In genomic region chr2:174473550-174473927, GRCm38 (mm10) we compare ENCODE assay signal across 8 mouse cellular contexts. TPM values are rescaled to one million over a fixed set of nuclear protein-coding genes. Genes with fewer than 3 reads are reported as not detected.
DNase-seq lines count a peak whose midpoint lies in the region; ATAC-seq and TF ChIP-seq lines count a peak whose summit lies in the region.

No protein-coding gene starts in this region.

- no peak for TF ChIP-seq EP300 in CH12.LX (IDR thresholded peaks at IDR 0.05; ENCODE audit: low read length)

- TF ChIP-seq RAD21 in CH12.LX (IDR thresholded peaks at IDR 0.05; ENCODE audit: low read depth, low read length), result no peak

- 83% methylated on average over 5 of the region's 5 CpGs for WGBS in heart, embryonic 10.5 days
- WGBS in forebrain, embryonic 14.5 days, result 83% methylated on average over 5 of the region's 5 CpGs
- WGBS in liver, embryonic 16.5 days (ENCODE audit: insufficient replicate concordance), result 85% methylated on average over 5 of the region's 5 CpGs

- dilution Hi-C loops in CH12.LX (cut with MboI; ENCODE audit: extremely low pct_ligation_motif_present, extremely low pct_unique_long_range_greater_than_20kb, low sequenced_read_pairs), result no loop called here

- H3K27me3 ChIP-seq in heart, embryonic 10.5 days (ENCODE audit: insufficient read depth, poor library complexity, severe bottlenecking), result 0 out of 2 replicates have a peak, but pooled peaks cover 4% of the 10 kb centered on the region
- H3K27me3 ChIP-seq in CH12.LX (replicated peaks), result no peaks in the 10 kb centered on the region
- no peaks in the 10 kb centered on the region for H3K27me3 ChIP-seq in forebrain, embryonic 14.5 days (replicated peaks; ENCODE audit: control insufficient read depth, insufficient read depth, low read length)
- H3K27me3 ChIP-seq in liver, embryonic 16.5 days (ENCODE audit: control insufficient read depth, insufficient read depth, low read depth, low read length), result no peaks in the 10 kb centered on the region

- intact Hi-C loops in heart, postnatal 36 days (cut with DNase I), result loop anchor here (2.0 to 10.0 kb wide), 4 partner anchors 35 to 399 kb away; partner anchors contain the start of genes Ctsz and Stx16

- H3K36me3 ChIP-seq in heart, embryonic 10.5 days, result peaks cover 26% of the 10 kb centered on the region
- peaks cover 15 to 29% of the 10 kb centered on the region in 2 experiments for H3K36me3 ChIP-seq in CH12.LX (replicated peaks in 1 of 2; ENCODE audit: control insufficient read depth in 1 of 2, insufficient read depth in 1 of 2, low read length in 1 of 2)
- H3K36me3 ChIP-seq in forebrain, embryonic 14.5 days (ENCODE audit: control insufficient read depth, insufficient read depth, low read length), result 0 out of 2 replicates have a peak, but pooled peaks cover 10% of the 10 kb centered on the region
- H3K36me3 ChIP-seq in liver, embryonic 16.5 days (ENCODE audit: control insufficient read depth, insufficient read depth), result peaks cover 14% of the 10 kb centered on the region

- peaks cover 32% of the 10 kb centered on the region for H3K4me1 ChIP-seq in heart, embryonic 10.5 days
- H3K4me1 ChIP-seq in CH12.LX (ENCODE audit: control insufficient read depth in 1 of 2, insufficient read depth in 2 of 2), result peaks cover 10 to 52% of the 10 kb centered on the region in 2 experiments
- peaks cover 7% of the 10 kb centered on the region; the same call in 1 of the 2 replicates for H3K4me1 ChIP-seq in forebrain, embryonic 14.5 days (ENCODE audit: control insufficient read depth, insufficient read depth, low read length)
- H3K4me1 ChIP-seq in liver, embryonic 16.5 days (ENCODE audit: control insufficient read depth, low read depth, low read length), result peaks cover 32% of the 10 kb centered on the region

- TF ChIP-seq POLR2A in CH12.LX (IDR thresholded peaks at IDR 0.05; ENCODE audit: low read depth, low read length), result no peak

- H3K4me2 ChIP-seq in CH12.LX (ENCODE audit: insufficient read depth, low read depth, poor library complexity, severe bottlenecking), result peak overlapping the region; percentile 77
- H3K4me2 ChIP-seq in forebrain, embryonic 14.5 days (ENCODE audit: low read length), result peak overlapping the region; percentile 75
- peak overlapping the region; percentile 96 for H3K4me2 ChIP-seq in liver, embryonic 16.5 days (ENCODE audit: low read depth, low read length)

- peak overlapping the region; percentile 78 for H3K4me3 ChIP-seq in heart, embryonic 10.5 days
- peak overlapping the region; percentile 50 to 93 (median 51) for H3K4me3 ChIP-seq in CH12.LX (replicated peaks in 1 of 3; ENCODE audit: low read depth in 2 of 3, low read length in 2 of 3, poor library complexity in 1 of 3)
- peak overlapping the region; percentile 75 for H3K4me3 ChIP-seq in forebrain, embryonic 14.5 days (ENCODE audit: low read depth, low read length)
- H3K4me3 ChIP-seq in liver, embryonic 16.5 days (ENCODE audit: low read depth, low read length), result peak overlapping the region; percentile 88

- H3K9me3 ChIP-seq in heart, embryonic 10.5 days, result no peaks in the 10 kb centered on the region
- no peaks in the 10 kb centered on the region for H3K9me3 ChIP-seq in CH12.LX (replicated peaks; ENCODE audit: low read length)
- H3K9me3 ChIP-seq in forebrain, embryonic 14.5 days (replicated peaks; ENCODE audit: control insufficient read depth, low read length), result no peaks in the 10 kb centered on the region
- H3K9me3 ChIP-seq in liver, embryonic 16.5 days (replicated peaks; ENCODE audit: control insufficient read depth, low read length), result no peaks in the 10 kb centered on the region

- no peak for TF ChIP-seq CTCF in CH12.LX (conservative IDR thresholded peaks at IDR 0.05 in 1 of 2, IDR thresholded peaks at IDR 0.05 in 1 of 2; ENCODE audit: low read depth in 2 of 2, low read length in 2 of 2)

- ATAC-seq in forebrain, embryonic 14.5 days, result no peak
- no peak for ATAC-seq in liver, embryonic 16.5 days (ENCODE audit: low read depth)

- DNase-seq in heart, embryonic 10.5 days (ENCODE audit: low spot score), result no peak
- no peak for DNase-seq in heart, postnatal 36 days
- DNase-seq in CH12.LX (ENCODE audit: extremely low read depth) (peak; percentile 38), MN1 (ENCODE audit: low spot score) (no peak)
- DNase-seq in forebrain, embryonic 14.5 days (ENCODE audit: low spot score), result no peak
- DNase-seq in layer of hippocampus, adult 18-20 months (ENCODE audit: low spot score in 2 of 2), result no peak
- DNase-seq in cerebellum, adult 18-20 months, result no peak

- in situ Hi-C loops in CH12.LX (cut with MboI; ENCODE audit: low pct_ligation_motif_present, low pct_unique_long_range_greater_than_20kb, low sequenced_read_pairs), result no loop called here

- H3K79me2 ChIP-seq in CH12.LX (replicated peaks; ENCODE audit: control insufficient read depth, extremely low read depth, insufficient read depth, poor library complexity, severe bottlenecking), result peaks cover 39% of the 10 kb centered on the region

- H3K27ac ChIP-seq in heart, embryonic 10.5 days, result peak overlapping the region; percentile 95
- H3K27ac ChIP-seq in CH12.LX (ENCODE audit: insufficient read depth, low read depth), result peak overlapping the region; percentile 84
- H3K27ac ChIP-seq in forebrain, embryonic 14.5 days (ENCODE audit: low read depth, low read length), result no peak overlapping the region
- peak overlapping the region; percentile 95 for H3K27ac ChIP-seq in liver, embryonic 16.5 days (ENCODE audit: low read length)

- peak overlapping the region; percentile 73; the same call in 1 of the 2 replicates for H3K9ac ChIP-seq in CH12.LX (ENCODE audit: insufficient read depth, low read depth)
- peak overlapping the region; percentile 55; the same call in 1 of the 2 replicates for H3K9ac ChIP-seq in forebrain, embryonic 14.5 days (ENCODE audit: low read length)
- peak overlapping the region; percentile 73 for H3K9ac ChIP-seq in liver, embryonic 16.5 days (ENCODE audit: low read depth, low read length)

TF ChIP-seq in CH12.LX, 34 proteins besides CTCF, POLR2A, EP300 and RAD21:
- TF ChIP-seq TBP (conservative IDR thresholded peaks at IDR 0.05; ENCODE audit: low read depth, low read length) (0 out of 2 replicates have a peak, but pooled peaks have one; percentile 20), BHLHE40 (IDR thresholded peaks at IDR 0.05; ENCODE audit: low read depth, low read length) (peak; percentile 82), MYC (IDR thresholded peaks at IDR 0.05; ENCODE audit: low read depth, low read length) (peak; percentile 3; the same call in 1 of the 2 replicates), MXI1 (IDR thresholded peaks at IDR 0.05; ENCODE audit: low read depth, low read length) (peak; percentile 70; the same call in 1 of the 2 replicates), ELF1 (IDR thresholded peaks at IDR 0.05; ENCODE audit: low read depth, low read length) (no peak)
TF ChIP-seq in CH12.LX: peak in this region for 4.

RNA-seq across cellular contexts. Expression of gene Prelid3b, which starts 0.7 kb away (rescaled TPM):
- polyA plus RNA-seq in heart, embryonic 10.5 days (2016; fragmentation: Nextera tagmentation; extraction: Ambion mirVana), result 161 and 170 TPM in 2 replicates
- 10 to 100 TPM; 56.5 to 65.8 TPM for total RNA-seq in heart, postnatal 36 days (2021)
- total RNA-seq in CH12.LX (2012; rRNA removed), result 90.3 and 123 TPM in 2 replicates
- total RNA-seq in CH12.LX (2014; rRNA removed), result 187 TPM in 2 replicates
- polyA plus RNA-seq in CH12.LX (2012; ENCODE audit: insufficient read length, low read depth), result 179 TPM in 2 replicates
- polyA plus RNA-seq in forebrain, embryonic 14.5 days (2014; fragmentation: Nextera tagmentation; extraction: Ambion mirVana), result 128 and 133 TPM in 2 replicates
- 64.2 and 74.4 TPM in 2 replicates for polyA plus RNA-seq in liver, embryonic 16.5 days (2015; fragmentation: Nextera tagmentation; extraction: Ambion mirVana)
- 10 to 100 TPM; 45.2 to 46.3 TPM for total RNA-seq in layer of hippocampus, adult 18-20 months (2021)

RNA-seq across cellular contexts. Expression of gene Atp5e, which starts 9.6 kb away (rescaled TPM):
- polyA plus RNA-seq in heart, embryonic 10.5 days (2016; fragmentation: Nextera tagmentation; extraction: Ambion mirVana), result 675 and 791 TPM in 2 replicates
- 1,000 to 10,000 TPM; 1,605 to 1,606 TPM for total RNA-seq in heart, postnatal 36 days (2021)
- total RNA-seq in CH12.LX (2012; rRNA removed) (699 and 716 TPM in 2 replicates), CH12.LX (2014; rRNA removed) (664 and 673 TPM in 2 replicates)
- 251 and 338 TPM in 2 replicates for polyA plus RNA-seq in CH12.LX (2012; ENCODE audit: insufficient read length, low read depth)
- 664 and 832 TPM in 2 replicates for polyA plus RNA-seq in forebrain, embryonic 14.5 days (2014; fragmentation: Nextera tagmentation; extraction: Ambion mirVana)
- polyA plus RNA-seq in liver, embryonic 16.5 days (2015; fragmentation: Nextera tagmentation; extraction: Ambion mirVana), result 366 and 385 TPM in 2 replicates
- total RNA-seq in layer of hippocampus, adult 18-20 months (2021), result 100 to 1,000 TPM; 285 to 290 TPM

RNA-seq across cellular contexts. Expression of gene Tubb1, which starts 23.0 kb away (rescaled TPM):
- 7.6 and 12.0 TPM in 2 replicates for polyA plus RNA-seq in heart, embryonic 10.5 days (2016; fragmentation: Nextera tagmentation; extraction: Ambion mirVana)
- 1 to 10 TPM; 3.8 to 4.1 TPM for total RNA-seq in heart, postnatal 36 days (2021)
- total RNA-seq in CH12.LX (2012; rRNA removed), result not detected in 2 replicates
- not detected in 2 replicates for total RNA-seq in CH12.LX (2014; rRNA removed)
- polyA plus RNA-seq in CH12.LX (2012; ENCODE audit: insufficient read length, low read depth), result not detected in 2 replicates
- polyA plus RNA-seq in forebrain, embryonic 14.5 days (2014; fragmentation: Nextera tagmentation; extraction: Ambion mirVana), result 0.72 and 1.1 TPM in 2 replicates
- 22.0 and 23.5 TPM in 2 replicates for polyA plus RNA-seq in liver, embryonic 16.5 days (2015; fragmentation: Nextera tagmentation; extraction: Ambion mirVana)
- total RNA-seq in layer of hippocampus, adult 18-20 months (2021), result not detected

RNA-seq across cellular contexts. Expression of gene Ctsz, which starts 34.7 kb away (rescaled TPM):
- 124 and 133 TPM in 2 replicates for polyA plus RNA-seq in heart, embryonic 10.5 days (2016; fragmentation: Nextera tagmentation; extraction: Ambion mirVana)
- total RNA-seq in heart, postnatal 36 days (2021), result 10 to 100 TPM; 33.9 to 36.0 TPM
- total RNA-seq in CH12.LX (2012; rRNA removed) (417 and 423 TPM in 2 replicates), CH12.LX (2014; rRNA removed) (135 and 141 TPM in 2 replicates)
- 219 and 264 TPM in 2 replicates for polyA plus RNA-seq in CH12.LX (2012; ENCODE audit: insufficient read length, low read depth)
- polyA plus RNA-seq in forebrain, embryonic 14.5 days (2014; fragmentation: Nextera tagmentation; extraction: Ambion mirVana), result 86.7 and 94.1 TPM in 2 replicates
- 125 and 128 TPM in 2 replicates for polyA plus RNA-seq in liver, embryonic 16.5 days (2015; fragmentation: Nextera tagmentation; extraction: Ambion mirVana)
- total RNA-seq in layer of hippocampus, adult 18-20 months (2021), result 10 to 100 TPM; 37.9 to 44.0 TPM

RNA-seq across cellular contexts. Expression of gene Nelfcd, which starts 57.9 kb away (rescaled TPM):
- polyA plus RNA-seq in heart, embryonic 10.5 days (2016; fragmentation: Nextera tagmentation; extraction: Ambion mirVana), result 124 and 133 TPM in 2 replicates
- 10 to 100 TPM; 29.3 to 31.4 TPM for total RNA-seq in heart, postnatal 36 days (2021)
- total RNA-seq in CH12.LX (2012; rRNA removed), result 44.6 and 45.2 TPM in 2 replicates
- 39.1 and 41.5 TPM in 2 replicates for total RNA-seq in CH12.LX (2014; rRNA removed)
- 50.5 and 52.3 TPM in 2 replicates for polyA plus RNA-seq in CH12.LX (2012; ENCODE audit: insufficient read length, low read depth)
- 111 and 115 TPM in 2 replicates for polyA plus RNA-seq in forebrain, embryonic 14.5 days (2014; fragmentation: Nextera tagmentation; extraction: Ambion mirVana)
- polyA plus RNA-seq in liver, embryonic 16.5 days (2015; fragmentation: Nextera tagmentation; extraction: Ambion mirVana), result 68.7 and 69.4 TPM in 2 replicates
- total RNA-seq in layer of hippocampus, adult 18-20 months (2021), result 10 to 100 TPM; 50.3 to 51.2 TPM
